Mouse (Mus musculus): ENCODE measurements around the gene Tas2r113. TPM values are rescaled to one million over a fixed set of nuclear protein-coding genes. Genes with fewer than 3 reads are reported as not detected.
"Not testable (repeated sequence)": the region's sequence is repeated elsewhere in the genome, so short reads cannot be mapped to it uniquely, and the experiment has no call there.

Gene Tas2r113
- not detected for total RNA-seq (2018; cell fraction: chromatin; rRNA removed)
- total RNA-seq (2018; cell fraction: cytosol; rRNA removed), result not detected
- total RNA-seq (2018; cell fraction: nucleus; rRNA removed), result not detected
- polyA plus RNA-seq (2018), result not detected in 3 replicates

GRCm38 (mm10) chr6:132892711-132893110 lies at the start of gene Tas2r113:
Gene Tas2r113 (plus strand): TSS chr6:132893011.
- Histone ChIP-seq H3K79me2 (ENCODE audit: inconsistent target) (no peaks in the 10 kb centered on the region), H3K4me3 (ENCODE audit: inconsistent target) (no peak within 1 kb of the TSS)
- 60% methylated on average over 1 of the region's 1 CpGs for WGBS (ENCODE audit: missing documents)

GRCm38 (mm10) chr6:132846842-132847241 lies 46.0 kb upstream of the Tas2r113 start, which contains the start of gene Tas2r123:
Gene Tas2r123 (plus strand): TSS chr6:132847142.
- H3K79me2 ChIP-seq (ENCODE audit: inconsistent target), result no peaks in the 10 kb centered on the region
- H3K27ac ChIP-seq, result no peak within 1 kb of the TSS
- no peaks in the 10 kb centered on the region for H3K36me3 ChIP-seq (ENCODE audit: inconsistent target)
- WGBS (ENCODE audit: missing documents), result 62% methylated on average over 1 of the region's 1 CpGs
- H3K4me3 ChIP-seq (ENCODE audit: inconsistent target), result no peak within 1 kb of the TSS

More at GRCm38 (mm10) chr6:132892711-132893110, at the start of gene Tas2r113:
- no peak within 1 kb of the TSS for H3K27ac ChIP-seq
- no peaks in the 10 kb centered on the region for H3K36me3 ChIP-seq (ENCODE audit: inconsistent target)

GRCm38 (mm10) chr6:132855138-132855537 lies 37.7 kb upstream of the Tas2r113 start, which contains the start of gene Tas2r116:
Gene Tas2r116 (plus strand): TSS chr6:132855438.
- WGBS (ENCODE audit: missing documents), result 78% methylated on average over 1 of the region's 1 CpGs

GRCm38 (mm10) chr6:132867708-132868107 lies 25.1 kb upstream of the Tas2r113 start, which contains the start of gene Tas2r110:
Gene Tas2r110 (plus strand): TSS chr6:132868008.
- Histone ChIP-seq H3K27ac (no peak within 1 kb of the TSS), H3K79me2 (ENCODE audit: inconsistent target) (no peaks in the 10 kb centered on the region), H3K4me3 (ENCODE audit: inconsistent target) (no peak within 1 kb of the TSS), H3K36me3 (ENCODE audit: inconsistent target) (no peaks in the 10 kb centered on the region)

More at GRCm38 (mm10) chr6:132855138-132855537, 37.7 kb upstream of the Tas2r113 start, which contains the start of gene Tas2r116:
- Histone ChIP-seq H3K36me3 (ENCODE audit: inconsistent target) (no peaks in the 10 kb centered on the region), H3K79me2 (ENCODE audit: inconsistent target) (no peaks in the 10 kb centered on the region), H3K4me3 (ENCODE audit: inconsistent target) (no peak within 1 kb of the TSS), H3K27ac (no peak within 1 kb of the TSS)

GRCm38 (mm10) chr6:132909351-132909750 lies 16.5 kb downstream of the Tas2r113 start, which contains the start of gene Tas2r125:
Gene Tas2r125 (plus strand): TSS chr6:132909651.
- WGBS (ENCODE audit: missing documents), result 77% methylated on average over 3 of the region's 3 CpGs
- Histone ChIP-seq H3K36me3 (ENCODE audit: inconsistent target) (no peaks in the 10 kb centered on the region), H3K4me3 (ENCODE audit: inconsistent target) (no peak within 1 kb of the TSS)

GRCm38 (mm10) chr6:132941376-132941775 lies 48.6 kb downstream of the Tas2r113 start:
- not testable (repeated sequence) for H3K36me3 ChIP-seq (ENCODE audit: inconsistent target); H3K79me2 ChIP-seq (ENCODE audit: inconsistent target); H3K4me3 ChIP-seq (ENCODE audit: inconsistent target); H3K27ac ChIP-seq

More at GRCm38 (mm10) chr6:132909351-132909750, 16.5 kb downstream of the Tas2r113 start, which contains the start of gene Tas2r125:
- no peaks in the 10 kb centered on the region for H3K79me2 ChIP-seq (ENCODE audit: inconsistent target)
- no peak within 1 kb of the TSS for H3K27ac ChIP-seq

Other genes with a start within 250 kb of the Tas2r113 start
- gene A630073D07Rik, start 241.5 kb upstream of the Tas2r113 start, polyA plus RNA-seq (2018), result not detected in 3 replicates
- not detected in 3 replicates for gene Tas2r120, start 236.1 kb upstream of the Tas2r113 start, polyA plus RNA-seq (2018)
- gene Tas2r121, start 192.0 kb upstream of the Tas2r113 start, polyA plus RNA-seq (2018), result not detected in 3 replicates
- not detected in 3 replicates for gene Tas2r122, start 181.1 kb upstream of the Tas2r113 start, polyA plus RNA-seq (2018)
- gene Tas2r115, start 155.0 kb upstream of the Tas2r113 start, polyA plus RNA-seq (2018), result not detected in 3 replicates
- gene Tas2r124, start 138.3 kb upstream of the Tas2r113 start, polyA plus RNA-seq (2018), result not detected in 3 replicates
- not detected in 3 replicates for gene Tas2r102, start 130.9 kb upstream of the Tas2r113 start, polyA plus RNA-seq (2018)
- not detected in 3 replicates for gene Tas2r136, start 114.8 kb upstream of the Tas2r113 start, polyA plus RNA-seq (2018)
- gene Tas2r117, start 90.2 kb upstream of the Tas2r113 start, polyA plus RNA-seq (2018), result not detected in 3 replicates
- not detected in 3 replicates for gene Tas2r123, start 45.9 kb upstream of the Tas2r113 start, polyA plus RNA-seq (2018)
- gene Tas2r116, start 37.6 kb upstream of the Tas2r113 start, polyA plus RNA-seq (2018), result not detected in 3 replicates
- gene Tas2r110, start 25.0 kb upstream of the Tas2r113 start, polyA plus RNA-seq (2018), result not detected in 3 replicates
- gene Tas2r125, start 16.6 kb downstream of the Tas2r113 start, polyA plus RNA-seq (2018), result not detected in 3 replicates
- gene Tas2r129, start 58.1 kb downstream of the Tas2r113 start, polyA plus RNA-seq (2018), result not detected in 3 replicates
- gene Tas2r131, start 64.9 kb downstream of the Tas2r113 start, polyA plus RNA-seq (2018), result not detected in 3 replicates
- not detected in 3 replicates for gene Tas2r109, start 88.0 kb downstream of the Tas2r113 start, polyA plus RNA-seq (2018)
- not detected in 3 replicates for gene Tas2r103, start 144.1 kb downstream of the Tas2r113 start, polyA plus RNA-seq (2018)
- gene Tas2r140, start 162.8 kb downstream of the Tas2r113 start, polyA plus RNA-seq (2018), result not detected in 3 replicates
- gene Smim10l1, start 211.9 kb downstream of the Tas2r113 start, polyA plus RNA-seq (2018), result 36.2 to 80.2 TPM (median 38.7 TPM) in 3 replicates

All from macrophage (primary cell).